Mouse (Mus musculus) macrophage (primary cell): ENCODE measurements at regions not wholly inside any gene's neighbourhood (a gene's known extent, or its start where the extent isn't known, plus 50 kb on each side); places are given as distances from the start of the nearest gene placed in this dataset.

Experiments
- H3K27ac ChIP-seq: fragments of 350-480 bp; formaldehyde crosslinking; 2 replicates; pipeline ENCODE4 v1.9.0; 2021
- H3K36me3 ChIP-seq: fragments of 350-480 bp; formaldehyde crosslinking; 2 replicates; pipeline ENCODE4 v1.9.0; 2021; ENCODE audit errors: inconsistent target
- H3K4me3 ChIP-seq: fragments of 350-480 bp; formaldehyde crosslinking; 2 replicates; pipeline ENCODE4 v1.9.0; 2021; ENCODE audit errors: inconsistent target
- H3K79me2 ChIP-seq: fragments of 350-480 bp; formaldehyde crosslinking; 2 replicates; pipeline ENCODE4 v1.9.0; 2021; ENCODE audit errors: inconsistent target
- WGBS: methylation state at CpG from one replicate; pipeline ENCODE4 v1.1.7; 2026; ENCODE audit warnings: inconsistent platforms; ENCODE audit not compliant: missing documents; 5-methylcytosine and 5-hydroxymethylcytosine counted together

- Histone ChIP-seq H3K79me2 (peaks cover 54% of the 10 kb centered on the region), H3K27ac (peak overlapping the region; percentile 76), H3K4me3 (peak overlapping the region; percentile 86), H3K36me3 (no peaks in the 10 kb centered on the region)
- WGBS: 2% methylated on average over 35 of the region's 35 CpGs
Observed at GRCm38 (mm10) chr17:47140969-47141842, 130.8 kb upstream of the Ubr2 start.

- WGBS: 1% methylated on average over 50 of the region's 53 CpGs
- Histone ChIP-seq H3K36me3 (no peaks in the 10 kb centered on the region), H3K27ac (peak overlapping the region; percentile 76), H3K4me3 (peak overlapping the region; percentile 86), H3K79me2 (peaks cover 46% of the 10 kb centered on the region)
Observed at GRCm38 (mm10) chr17:47140241-47140968, 130.0 kb upstream of the Ubr2 start.

- Histone ChIP-seq H3K4me3 (peak overlapping the region; percentile 86), H3K36me3 (no peaks in the 10 kb centered on the region), H3K27ac (peak overlapping the region; percentile 66), H3K79me2 (peaks cover 40% of the 10 kb centered on the region)
- under 1% methylated on average over 23 of the region's 34 CpGs for WGBS
Observed at GRCm38 (mm10) chr17:47139730-47140231, 129.4 kb upstream of the Ubr2 start.

GRCm38 (mm10) chr17:47139171-47139617 lies 128.8 kb upstream of the Ubr2 start:
- Histone ChIP-seq H3K79me2 (peaks cover 34% of the 10 kb centered on the region), H3K27ac (no peak overlapping the region), H3K36me3 (no peaks in the 10 kb centered on the region), H3K4me3 (no peak overlapping the region)
- 29% methylated on average over 27 of the region's 27 CpGs for WGBS

- H3K79me2 ChIP-seq: peaks cover 24% of the 10 kb centered on the region
- H3K36me3 ChIP-seq: no peaks in the 10 kb centered on the region
- no peak overlapping the region for H3K4me3 ChIP-seq
- WGBS: 87% methylated on average over 6 of the region's 6 CpGs
- H3K27ac ChIP-seq: no peak overlapping the region
Observed at GRCm38 (mm10) chr17:47138174-47138573, 127.8 kb upstream of the Ubr2 start.

- Histone ChIP-seq H3K27ac (no peak overlapping the region), H3K4me3 (no peak overlapping the region), H3K79me2 (no peaks in the 10 kb centered on the region), H3K36me3 (no peaks in the 10 kb centered on the region)
- 92% methylated on average over 5 of the region's 5 CpGs for WGBS
Observed at GRCm38 (mm10) chr17:47135391-47135790, 125.0 kb upstream of the Ubr2 start.

- no CpG with 5 or more reads among the region's 2 CpGs for WGBS
- Histone ChIP-seq H3K36me3 (no peaks in the 10 kb centered on the region), H3K27ac (no peak overlapping the region), H3K79me2 (no peaks in the 10 kb centered on the region), H3K4me3 (no peak overlapping the region)
Observed at GRCm38 (mm10) chr17:47133785-47134184, 123.4 kb upstream of the Ubr2 start.

- H3K4me3 ChIP-seq: no peak overlapping the region
Observed at GRCm38 (mm10) chr17:47127571-47127970, 117.2 kb upstream of the Ubr2 start.

GRCm38 (mm10) chr17:47123576-47123975 lies 113.2 kb upstream of the Ubr2 start:
- WGBS: 95% methylated on average over 18 of the region's 18 CpGs
- no peak overlapping the region for H3K27ac ChIP-seq
- H3K36me3 ChIP-seq: no peaks in the 10 kb centered on the region
- H3K79me2 ChIP-seq: no peaks in the 10 kb centered on the region
- H3K4me3 ChIP-seq: no peak overlapping the region

More at GRCm38 (mm10) chr17:47127571-47127970, 117.2 kb upstream of the Ubr2 start:
- 97% methylated on average over 3 of the region's 3 CpGs for WGBS
- Histone ChIP-seq H3K36me3 (no peaks in the 10 kb centered on the region), H3K27ac (no peak overlapping the region), H3K79me2 (no peaks in the 10 kb centered on the region)

- Histone ChIP-seq H3K4me3 (no peak overlapping the region), H3K27ac (no peak overlapping the region), H3K79me2 (no peaks in the 10 kb centered on the region), H3K36me3 (no peaks in the 10 kb centered on the region)
- 93% methylated on average over 9 of the region's 9 CpGs for WGBS
Observed at GRCm38 (mm10) chr17:47122221-47122620, 111.9 kb upstream of the Ubr2 start.

- Histone ChIP-seq H3K4me3 (no peak overlapping the region), H3K36me3 (no peaks in the 10 kb centered on the region), H3K27ac (no peak overlapping the region), H3K79me2 (no peaks in the 10 kb centered on the region)
- WGBS: 92% methylated on average over 7 of the region's 7 CpGs
Observed at GRCm38 (mm10) chr17:47118010-47118409, 107.7 kb upstream of the Ubr2 start.

- 50% methylated on average over 13 of the region's 13 CpGs for WGBS
- Histone ChIP-seq H3K79me2 (no peaks in the 10 kb centered on the region), H3K4me3 (no peak overlapping the region), H3K36me3 (no peaks in the 10 kb centered on the region), H3K27ac (no peak overlapping the region)
Observed at GRCm38 (mm10) chr17:47115754-47116153, 105.4 kb upstream of the Ubr2 start.

GRCm38 (mm10) chr17:47115141-47115540 lies 104.8 kb upstream of the Ubr2 start:
- WGBS: 97% methylated on average over 5 of the region's 5 CpGs
- Histone ChIP-seq H3K79me2 (no peaks in the 10 kb centered on the region), H3K36me3 (no peaks in the 10 kb centered on the region), H3K27ac (no peak overlapping the region), H3K4me3 (no peak overlapping the region)

GRCm38 (mm10) chr17:47114736-47115135 lies 104.4 kb upstream of the Ubr2 start:
- 91% methylated on average over 7 of the region's 7 CpGs for WGBS
- Histone ChIP-seq H3K4me3 (no peak overlapping the region), H3K79me2 (no peaks in the 10 kb centered on the region), H3K27ac (no peak overlapping the region), H3K36me3 (no peaks in the 10 kb centered on the region)
